Mouse (Mus musculus): ENCODE results near the gene Nalcn. TPM values are rescaled to one million over a fixed set of nuclear protein-coding genes. Genes with fewer than 3 reads are reported as not detected.

Gene Nalcn
- total and polyA plus RNA-seq, 3 experiments, result 0.33 to 0.63 (median 0.50) TPM

GRCm38 (mm10) chr14:123495544-123495943, 131.4 kb downstream of the Nalcn start:
- Histone ChIP-seq H3K36me3 (ENCODE audit: control insufficient read depth, insufficient read depth, low read length) (no peaks in the 10 kb centered on the region), H3K9ac (ENCODE audit: low read depth, low read length) (no peak overlapping the region), H3K4me3 (no peak overlapping the region), H3K79me2 (replicated peaks; ENCODE audit: control insufficient read depth, insufficient read depth, low read length) (no peaks in the 10 kb centered on the region), H3K27me3 (ENCODE audit: control insufficient read depth, insufficient read depth, low read length) (no peaks in the 10 kb centered on the region), H3K4me1 (ENCODE audit: control insufficient read depth, insufficient read depth, low read length) (no peaks in the 10 kb centered on the region), H3K27ac (no peak overlapping the region)
- intact Hi-C loops (cut with DNase I), result no loop called here
- TF ChIP-seq POLR2A (IDR thresholded peaks at IDR 0.05; ENCODE audit: insufficient read depth, low read depth, low read length), result no peak
- TF ChIP-seq CTCF (IDR thresholded peaks at IDR 0.05), result no peak
- TF ChIP-seq EP300 (IDR thresholded peaks at IDR 0.05; ENCODE audit: insufficient read depth, low read depth, low read length), result no peak
- DNase-seq, result no peak

- 66% methylated on average over 1 of the region's 1 CpGs for WGBS
- Histone ChIP-seq H3K9ac (ENCODE audit: low read depth, low read length) (no peak overlapping the region), H3K79me2 (replicated peaks; ENCODE audit: control insufficient read depth, insufficient read depth, low read length) (no peaks in the 10 kb centered on the region), H3K4me3 (no peak overlapping the region), H3K36me3 (ENCODE audit: control insufficient read depth, insufficient read depth, low read length) (no peaks in the 10 kb centered on the region), H3K27ac (no peak overlapping the region), H3K27me3 (ENCODE audit: control insufficient read depth, insufficient read depth, low read length) (no peaks in the 10 kb centered on the region), H3K4me1 (ENCODE audit: control insufficient read depth, insufficient read depth, low read length) (no peaks in the 10 kb centered on the region)
- intact Hi-C loops (cut with DNase I), result no loop called here
- DNase-seq, result no peak
- TF ChIP-seq CTCF (IDR thresholded peaks at IDR 0.05) (no peak), EP300 (IDR thresholded peaks at IDR 0.05; ENCODE audit: insufficient read depth, low read depth, low read length) (no peak), POLR2A (IDR thresholded peaks at IDR 0.05; ENCODE audit: insufficient read depth, low read depth, low read length) (no peak)
Observed at GRCm38 (mm10) chr14:123488575-123489207, 138.3 kb downstream of the Nalcn start.

GRCm38 (mm10) chr14:123462026-123462425, 164.9 kb downstream of the Nalcn start:
- DNase-seq, result no peak

GRCm38 (mm10) chr14:123446031-123446430, 180.9 kb downstream of the Nalcn start:
- Histone ChIP-seq H3K27ac (no peak overlapping the region), H3K36me3 (ENCODE audit: control insufficient read depth, insufficient read depth, low read length) (no peaks in the 10 kb centered on the region), H3K4me3 (no peak overlapping the region), H3K79me2 (replicated peaks; ENCODE audit: control insufficient read depth, insufficient read depth, low read length) (no peaks in the 10 kb centered on the region), H3K9ac (ENCODE audit: low read depth, low read length) (no peak overlapping the region), H3K4me1 (ENCODE audit: control insufficient read depth, insufficient read depth, low read length) (no peaks in the 10 kb centered on the region), H3K27me3 (ENCODE audit: control insufficient read depth, insufficient read depth, low read length) (no peaks in the 10 kb centered on the region)
- intact Hi-C loops (cut with DNase I), result no loop called here
- TF ChIP-seq EP300 (IDR thresholded peaks at IDR 0.05; ENCODE audit: insufficient read depth, low read depth, low read length), result no peak
- 64% methylated on average over 1 of the region's 1 CpGs for WGBS
- no peak for DNase-seq

More at GRCm38 (mm10) chr14:123462026-123462425, 164.9 kb downstream of the Nalcn start:
- intact Hi-C loops (cut with DNase I), result no loop called here
- H3K4me3 ChIP-seq, result no peak overlapping the region
- no peaks in the 10 kb centered on the region for H3K36me3 ChIP-seq (ENCODE audit: control insufficient read depth, insufficient read depth, low read length)
- no peaks in the 10 kb centered on the region for H3K79me2 ChIP-seq (replicated peaks; ENCODE audit: control insufficient read depth, insufficient read depth, low read length)
- no peaks in the 10 kb centered on the region for H3K4me1 ChIP-seq (ENCODE audit: control insufficient read depth, insufficient read depth, low read length)
- H3K27ac ChIP-seq, result no peak overlapping the region
- no peak overlapping the region for H3K9ac ChIP-seq (ENCODE audit: low read depth, low read length)
- WGBS, result 58% methylated on average over 1 of the region's 1 CpGs
- H3K27me3 ChIP-seq (ENCODE audit: control insufficient read depth, insufficient read depth, low read length), result no peaks in the 10 kb centered on the region
- TF ChIP-seq CTCF (IDR thresholded peaks at IDR 0.05) (no peak), EP300 (IDR thresholded peaks at IDR 0.05; ENCODE audit: insufficient read depth, low read depth, low read length) (no peak), POLR2A (IDR thresholded peaks at IDR 0.05; ENCODE audit: insufficient read depth, low read depth, low read length) (no peak)

- Histone ChIP-seq H3K27ac (no peak overlapping the region), H3K36me3 (ENCODE audit: control insufficient read depth, insufficient read depth, low read length) (no peaks in the 10 kb centered on the region), H3K9ac (ENCODE audit: low read depth, low read length) (no peak overlapping the region), H3K4me3 (no peak overlapping the region), H3K27me3 (ENCODE audit: control insufficient read depth, insufficient read depth, low read length) (no peaks in the 10 kb centered on the region), H3K4me1 (ENCODE audit: control insufficient read depth, insufficient read depth, low read length) (no peaks in the 10 kb centered on the region), H3K79me2 (replicated peaks; ENCODE audit: control insufficient read depth, insufficient read depth, low read length) (no peaks in the 10 kb centered on the region)
- TF ChIP-seq EP300 (IDR thresholded peaks at IDR 0.05; ENCODE audit: insufficient read depth, low read depth, low read length) (no peak), CTCF (IDR thresholded peaks at IDR 0.05) (no peak), POLR2A (IDR thresholded peaks at IDR 0.05; ENCODE audit: insufficient read depth, low read depth, low read length) (no peak)
- DNase-seq, result no peak
- 73% methylated on average over 3 of the region's 3 CpGs for WGBS
- intact Hi-C loops (cut with DNase I), result no loop called here
Observed at GRCm38 (mm10) chr14:123435542-123435941, 191.4 kb downstream of the Nalcn start.

- intact Hi-C loops (cut with DNase I), result no loop called here
- H3K27ac ChIP-seq, result no peak overlapping the region
- H3K9ac ChIP-seq (ENCODE audit: low read depth, low read length), result no peak overlapping the region
- H3K4me1 ChIP-seq (ENCODE audit: control insufficient read depth, insufficient read depth, low read length), result no peaks in the 10 kb centered on the region
- H3K4me3 ChIP-seq, result no peak overlapping the region
- 75% methylated on average over 7 of the region's 7 CpGs for WGBS
- DNase-seq, result no peak
- no peaks in the 10 kb centered on the region for H3K27me3 ChIP-seq (ENCODE audit: control insufficient read depth, insufficient read depth, low read length)
- H3K36me3 ChIP-seq (ENCODE audit: control insufficient read depth, insufficient read depth, low read length), result no peaks in the 10 kb centered on the region
- H3K79me2 ChIP-seq (replicated peaks; ENCODE audit: control insufficient read depth, insufficient read depth, low read length), result no peaks in the 10 kb centered on the region
- TF ChIP-seq CTCF (IDR thresholded peaks at IDR 0.05) (no peak), EP300 (IDR thresholded peaks at IDR 0.05; ENCODE audit: insufficient read depth, low read depth, low read length) (no peak), POLR2A (IDR thresholded peaks at IDR 0.05; ENCODE audit: insufficient read depth, low read depth, low read length) (no peak)
Observed at GRCm38 (mm10) chr14:123376167-123376855, 250.6 kb downstream of the Nalcn start.
